9 mouse cellular contexts compared by ENCODE assay signal in the genomic region with DNA sequence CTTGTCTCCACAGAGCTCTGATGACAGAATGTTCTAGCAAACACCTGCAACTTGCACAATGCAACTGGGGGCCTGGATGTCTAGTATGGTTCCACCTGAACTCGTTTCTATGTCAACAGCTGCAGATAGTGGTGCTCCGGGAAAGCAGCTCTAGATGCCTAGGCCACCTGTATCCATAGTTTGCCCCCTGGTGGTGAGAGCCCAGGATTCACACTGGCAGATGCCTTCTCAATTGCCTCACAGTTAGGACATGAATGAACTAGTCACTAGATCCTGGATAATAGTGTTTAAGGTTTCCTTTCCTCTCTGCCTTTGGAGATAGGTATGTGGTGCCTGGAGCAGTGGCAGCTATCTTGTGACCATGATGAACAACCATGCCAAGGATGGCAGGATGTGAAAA.
DNase-seq lines count a peak whose midpoint lies in the region; ATAC-seq and TF ChIP-seq lines count a peak whose summit lies in the region.
"Had no signal": no experiment of that assay in that cellular context is flagged by ENCODE, and none has a peak within 500 bp of the region (broad histone marks: within the 10 kb centered on the region; RNA-seq: fewer than 3 reads in every experiment).

No protein-coding gene starts in this region.

- ATAC-seq in kidney, embryonic 16.5 days (ENCODE audit: low FRiP score, low TSS enrichment) = no peak
- ATAC-seq in intestine, embryonic 16.5 days = peak; percentile 45; the same call in 1 of the 2 replicates

- 7% methylated on average over 2 of the region's 2 CpGs for WGBS in kidney, embryonic 16.5 days
- 10% methylated on average over 2 of the region's 2 CpGs for WGBS in intestine, embryonic 16.5 days

- H3K4me3 ChIP-seq in kidney, embryonic 16.5 days (ENCODE audit: low read length) = no peak overlapping the region
- H3K4me3 ChIP-seq in intestine, embryonic 16.5 days (ENCODE audit: low read length) = no peak overlapping the region
- no peak overlapping the region for H3K4me3 ChIP-seq in testis, adult 2 months (ENCODE audit: control insufficient read depth, low read depth, low read length)
- H3K4me3 ChIP-seq: myocyte had no signal

- H3K36me3 ChIP-seq in kidney, embryonic 16.5 days (ENCODE audit: insufficient read depth, low read length) = no peaks in the 10 kb centered on the region
- H3K36me3 ChIP-seq in intestine, embryonic 16.5 days (ENCODE audit: control insufficient read depth, insufficient read depth, low read length) = no peaks in the 10 kb centered on the region
- no peaks in the 10 kb centered on the region for H3K36me3 ChIP-seq in testis, adult 2 months (ENCODE audit: control insufficient read depth, insufficient read depth, low read length)

- intact Hi-C loops in left cerebral cortex, postnatal 14 days (cut with DNase I) = loop anchor here (5.0 kb wide), 1 partner anchor 168 kb away; no protein-coding TSS in a partner anchor

- no peaks in the 10 kb centered on the region for H3K27me3 ChIP-seq in kidney, embryonic 16.5 days (ENCODE audit: insufficient read depth, low read length)
- H3K27me3 ChIP-seq in intestine, embryonic 16.5 days (replicated peaks; ENCODE audit: control insufficient read depth, insufficient read depth, low read length) = no peaks in the 10 kb centered on the region
- no peaks in the 10 kb centered on the region for H3K27me3 ChIP-seq in testis, adult 2 months (ENCODE audit: control insufficient read depth, insufficient read depth, low read length)

- H3K4me2 ChIP-seq in kidney, embryonic 16.5 days (replicated peaks; ENCODE audit: low read depth, low read length) = no peak overlapping the region
- H3K4me2 ChIP-seq in intestine, embryonic 16.5 days (ENCODE audit: low read depth, low read length) = no peak overlapping the region

- peak; percentile 76 for DNase-seq in kidney, adult 11 months
- peak; percentile 80 for DNase-seq in cerebellum, postnatal 10 days
- peak; percentile 70 to 71 for DNase-seq in frontal cortex, postnatal 25 days (ENCODE audit: low spot score in 2 of 2)
- peak; percentile 73 to 78 for DNase-seq in left cerebral cortex, postnatal 14 days (ENCODE audit: low spot score in 2 of 2)
- peak; percentile 43 to 69 for DNase-seq in natural killer cell, adult 2 months (ENCODE audit: low spot score in 2 of 2)

- H3K9ac ChIP-seq in kidney, embryonic 16.5 days (replicated peaks; ENCODE audit: low read length) = no peak overlapping the region
- H3K9ac ChIP-seq in intestine, embryonic 16.5 days (ENCODE audit: low read depth, low read length) = no peak overlapping the region

- H3K9me3 ChIP-seq in kidney, embryonic 16.5 days (ENCODE audit: low read length) = no peaks in the 10 kb centered on the region
- no peaks in the 10 kb centered on the region for H3K9me3 ChIP-seq in intestine, embryonic 16.5 days (ENCODE audit: control insufficient read depth, low read length)

- TF ChIP-seq CTCF in testis, adult 2 months (IDR thresholded peaks at IDR 0.05; ENCODE audit: control insufficient read depth, insufficient read depth, insufficient replicate concordance, low read depth, low read length) = peak; percentile 53; the same call in 1 of the 2 replicates

- H3K27ac ChIP-seq in kidney, embryonic 16.5 days (ENCODE audit: low read length) = no peak overlapping the region
- 0 out of 2 replicates have a peak overlapping the region, but pooled peaks have one; percentile 42 for H3K27ac ChIP-seq in intestine, embryonic 16.5 days (ENCODE audit: low read length)
- no peak overlapping the region for H3K27ac ChIP-seq in testis, adult 2 months (ENCODE audit: control insufficient read depth, insufficient read depth, low read depth, low read length)

- no peak for TF ChIP-seq POLR2A in testis, adult 2 months (IDR thresholded peaks at IDR 0.05; ENCODE audit: control insufficient read depth, low read depth, low read length)

- H3K4me1 ChIP-seq in kidney, embryonic 16.5 days (ENCODE audit: insufficient read depth, low read length) = peaks cover 14% of the 10 kb centered on the region; the same call in 1 of the 2 replicates
- peaks cover 12% of the 10 kb centered on the region for H3K4me1 ChIP-seq in intestine, embryonic 16.5 days (ENCODE audit: control insufficient read depth, insufficient read depth, low read length)
- no peaks in the 10 kb centered on the region for H3K4me1 ChIP-seq in testis, adult 2 months (ENCODE audit: control insufficient read depth, insufficient read depth, low read length)
